Mouse (Mus musculus) cerebellum, adult 11 months (tissue): Measurements from ENCODE around the gene Vmn1r203.
"Not testable (repeated sequence)": the region's sequence is repeated elsewhere in the genome, so short reads cannot be mapped to it uniquely, and the experiment has no call there.

Experiments used
- DNase-seq: peaks from one replicate; pipeline ENCODE4 v3.0.0; 2022

Gene Vmn1r203

DNA sequence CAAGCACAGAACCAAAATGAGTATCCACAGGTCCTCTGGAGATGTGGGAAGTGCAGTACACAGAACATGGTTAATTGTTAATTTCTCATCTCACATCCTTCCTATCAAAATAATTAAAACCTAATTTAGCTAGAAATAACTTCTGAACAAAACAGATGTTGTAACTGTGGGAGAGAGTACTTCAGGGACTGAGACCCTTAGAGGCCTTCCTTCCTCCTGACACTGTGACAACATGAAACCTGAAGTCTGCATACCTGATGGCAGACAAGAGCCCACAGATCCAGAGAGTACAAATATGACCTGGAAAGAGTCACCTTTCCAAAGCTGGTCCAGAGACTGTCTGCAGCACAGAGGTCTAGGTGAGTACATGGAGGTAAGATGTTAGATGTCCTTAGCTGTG, at the start of gene Vmn1r203:
Gene Vmn1r203 (plus strand): TSS at position 301 of the 400 bp plus-strand sequence.
- DNase-seq, result no peak

- no peak for DNase-seq
Observed at GRCm38 (mm10) chr13:22471623-22472022, 46.3 kb upstream of the Vmn1r203 start, which contains the start of gene Vmn1r201. TSS of gene Vmn1r201 (plus strand) at chr13:22471923.

DNA sequence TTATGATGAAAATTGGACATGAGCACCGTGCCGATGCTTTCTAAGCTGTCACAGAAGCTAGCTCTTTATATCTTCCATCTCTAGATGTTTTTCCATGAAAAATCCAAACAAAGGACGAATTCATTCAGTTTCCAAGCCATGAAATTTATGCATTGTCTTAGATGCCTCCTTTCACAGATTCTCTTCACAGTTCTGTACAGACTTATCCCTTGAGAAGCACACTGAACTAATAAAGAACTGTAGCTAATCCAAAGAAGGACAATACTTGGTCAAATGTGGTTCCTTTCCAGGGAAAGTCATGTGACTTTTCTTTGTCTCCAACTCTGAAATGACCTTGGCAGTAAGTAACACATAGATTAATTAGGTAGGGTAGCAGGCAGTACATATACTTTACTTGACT, 15.5 kb upstream of the Vmn1r203 start:
- no peak for DNase-seq

- no peak for DNase-seq
Observed at GRCm38 (mm10) chr13:22505281-22505680, 12.6 kb upstream of the Vmn1r203 start, which contains the start of gene Vmn1r202. TSS of gene Vmn1r202 (minus strand) at chr13:22505381.

- not testable (repeated sequence) for DNase-seq
Observed at GRCm38 (mm10) chr13:22552898-22553297, 35.0 kb downstream of the Vmn1r203 start, which contains the start of gene Vmn1r204. TSS of gene Vmn1r204 (plus strand) at chr13:22553198.

- DNase-seq, result not testable (repeated sequence)
Observed at GRCm38 (mm10) chr13:22574911-22575310, 57.0 kb downstream of the Vmn1r203 start.
